Mouse (Mus musculus) stomach, embryonic 15.5 days (tissue): Measurements from ENCODE around the gene Luzp1. TPM values are rescaled to one million over a fixed set of nuclear protein-coding genes. Genes with fewer than 3 reads are reported as not detected.
A peak's percentile ranks its signal among the peaks of the same experiment; 100 is the strongest.

Source experiments
- ATAC-seq: fragments of 200-750 bp; cut with Nextera tagmentation; 2 replicates; pipeline ENCODE4 v1.8.0; 2017; ENCODE audit warnings: low read depth, moderate number of reproducible peaks, moderate TSS enrichment; ENCODE audit not compliant: insufficient read depth, low FRiP score
- H3K27ac ChIP-seq: fragments of 300-500 bp; sonication (generic); 2 replicates; pipeline ENCODE4 v1.5.1; 2015; ENCODE audit warnings: mild to moderate bottlenecking, inconsistent platforms
- H3K27me3 ChIP-seq: fragments of 300-500 bp; sonication (generic); replicated peaks from 2 replicates; pipeline ENCODE4 v1.6.1; 2015; ENCODE audit warnings: inconsistent platforms
- H3K36me3 ChIP-seq: fragments of 300-500 bp; sonication (generic); 2 replicates; pipeline ENCODE4 v1.6.1; 2015; ENCODE audit warnings: inconsistent platforms
- H3K4me1 ChIP-seq: fragments of 300-500 bp; sonication (generic); 2 replicates; pipeline ENCODE4 v1.6.1; 2015; ENCODE audit warnings: inconsistent platforms
- H3K4me2 ChIP-seq: fragments of 300-500 bp; sonication (generic); 2 replicates; pipeline ENCODE4 v1.6.1; 2015; ENCODE audit warnings: mild to moderate bottlenecking, inconsistent platforms
- H3K4me3 ChIP-seq: fragments of 300-500 bp; sonication (generic); replicated peaks from 2 replicates; pipeline ENCODE4 v1.5.1; 2015; ENCODE audit warnings: inconsistent platforms
- H3K9ac ChIP-seq: fragments of 300-500 bp; sonication (generic); 2 replicates; pipeline ENCODE4 v1.6.1; 2015; ENCODE audit warnings: inconsistent platforms
- H3K9me3 ChIP-seq: fragments of 300-500 bp; sonication (generic); 2 replicates; pipeline ENCODE4 v1.6.1; 2016; ENCODE audit warnings: inconsistent platforms
- WGBS: fragments of 180-500 bp; shearing (Covaris S2); methylation state at CpG from one replicate; pipeline ENCODE4 v1.1.7; 2015; 5-methylcytosine and 5-hydroxymethylcytosine counted together
- polyA plus RNA-seq: library from polyadenylated mRNA; unstranded; fragments of >200 nt; fragmentation: Nextera tagmentation; extraction: Ambion mirVana; gene quantifications from 2 replicates; pipeline ENCODE4 v1.2.1, GENCODE M21; 2015

The Luzp1 gene
- polyA plus RNA-seq, 1 experiment from 2014 or later, result 110 TPM

DNA sequence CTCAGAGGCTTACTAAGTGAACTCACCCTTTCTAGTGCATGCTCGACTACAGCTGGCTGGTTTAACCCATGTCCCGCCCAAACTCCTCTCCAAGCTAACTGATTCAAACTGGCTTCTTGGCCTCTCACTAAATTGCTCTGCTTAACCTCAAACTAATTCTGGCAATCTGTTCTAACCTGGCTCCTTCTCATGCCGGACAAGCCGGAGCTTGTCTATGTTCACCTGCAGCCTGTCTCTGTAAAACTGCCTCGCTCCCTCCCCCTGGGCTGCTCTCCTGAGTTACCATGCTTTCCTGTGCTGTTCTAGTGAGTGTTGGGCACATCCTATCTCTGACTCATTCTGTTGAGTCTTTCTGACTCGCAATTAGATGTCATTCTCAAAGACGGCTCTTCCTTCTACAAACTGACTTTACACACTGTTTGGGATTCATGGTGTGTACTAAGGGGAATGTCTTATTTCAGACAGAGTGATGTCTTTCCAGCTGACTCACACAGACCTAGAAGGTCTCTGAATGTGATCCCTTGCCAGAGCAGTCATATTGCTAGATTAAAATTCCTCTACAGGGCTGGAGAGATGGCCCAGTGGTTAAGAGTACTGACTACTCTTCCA is 128.8 kb downstream of the Luzp1 start:
- Histone ChIP-seq H3K36me3 (no peaks in the 10 kb centered on the region), H3K4me1 (peaks cover 10% of the 10 kb centered on the region; the same call in 1 of the 2 replicates), H3K9me3 (no peaks in the 10 kb centered on the region), H3K27me3 (no peaks in the 10 kb centered on the region), H3K4me3 (no peak overlapping the region), H3K9ac (no peak overlapping the region), H3K4me2 (no peak overlapping the region), H3K27ac (no peak overlapping the region)
- WGBS, result 76% methylated on average over 7 of the region's 7 CpGs
- ATAC-seq, result no peak

DNA sequence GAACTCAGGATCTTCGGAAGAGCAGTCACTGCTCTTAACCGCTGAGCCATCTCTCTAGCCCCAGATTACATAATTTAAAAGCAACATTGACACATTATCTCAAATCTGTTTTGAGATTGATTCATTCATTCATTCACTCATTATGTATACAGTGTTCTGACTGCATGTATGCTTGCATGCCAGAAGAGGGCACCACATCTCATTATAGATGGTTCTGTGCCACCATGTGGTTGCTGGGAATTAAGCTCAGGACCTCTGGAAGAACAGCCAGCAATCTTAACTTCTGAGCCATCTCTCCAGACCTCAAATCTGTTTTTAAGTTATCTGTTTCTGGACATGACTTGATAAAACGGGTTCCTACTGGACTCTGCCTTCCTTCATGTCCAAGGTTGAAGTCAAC is 130.3 kb downstream of the Luzp1 start:
- H3K9me3 ChIP-seq, result no peaks in the 10 kb centered on the region
- peaks cover 10% of the 10 kb centered on the region; the same call in 1 of the 2 replicates for H3K4me1 ChIP-seq
- WGBS, result 89% methylated on average over 3 of the region's 3 CpGs
- H3K27me3 ChIP-seq, result no peaks in the 10 kb centered on the region
- ATAC-seq, result no peak
- no peak overlapping the region for H3K9ac ChIP-seq
- H3K27ac ChIP-seq, result no peak overlapping the region
- H3K4me2 ChIP-seq, result no peak overlapping the region
- H3K4me3 ChIP-seq, result no peak overlapping the region
- H3K36me3 ChIP-seq, result no peaks in the 10 kb centered on the region

- Histone ChIP-seq H3K9ac (no peak overlapping the region), H3K27ac (no peak overlapping the region), H3K4me3 (peak overlapping the region; percentile 99; the same call in 1 of the 2 replicates), H3K27me3 (no peaks in the 10 kb centered on the region), H3K4me2 (peak overlapping the region; percentile 60), H3K36me3 (no peaks in the 10 kb centered on the region), H3K9me3 (no peaks in the 10 kb centered on the region), H3K4me1 (peaks cover 10% of the 10 kb centered on the region; the same call in 1 of the 2 replicates)
- ATAC-seq, result no peak
- WGBS, result 78% methylated on average over 2 of the region's 2 CpGs
Measured at GRCm38 (mm10) chr4:136600536-136600935, 131.0 kb downstream of the Luzp1 start.

GRCm38 (mm10) chr4:136601476-136601875 is 131.9 kb downstream of the Luzp1 start:
- Histone ChIP-seq H3K4me3 (peak overlapping the region; percentile 99), H3K27me3 (no peaks in the 10 kb centered on the region), H3K36me3 (no peaks in the 10 kb centered on the region), H3K4me1 (peaks cover 10% of the 10 kb centered on the region; the same call in 1 of the 2 replicates), H3K4me2 (peak overlapping the region; percentile 60), H3K9me3 (no peaks in the 10 kb centered on the region), H3K27ac (peak overlapping the region; percentile 90), H3K9ac (peak overlapping the region; percentile 99)
- under 1% methylated on average over 13 of the region's 13 CpGs for WGBS
- ATAC-seq, result no peak

DNA sequence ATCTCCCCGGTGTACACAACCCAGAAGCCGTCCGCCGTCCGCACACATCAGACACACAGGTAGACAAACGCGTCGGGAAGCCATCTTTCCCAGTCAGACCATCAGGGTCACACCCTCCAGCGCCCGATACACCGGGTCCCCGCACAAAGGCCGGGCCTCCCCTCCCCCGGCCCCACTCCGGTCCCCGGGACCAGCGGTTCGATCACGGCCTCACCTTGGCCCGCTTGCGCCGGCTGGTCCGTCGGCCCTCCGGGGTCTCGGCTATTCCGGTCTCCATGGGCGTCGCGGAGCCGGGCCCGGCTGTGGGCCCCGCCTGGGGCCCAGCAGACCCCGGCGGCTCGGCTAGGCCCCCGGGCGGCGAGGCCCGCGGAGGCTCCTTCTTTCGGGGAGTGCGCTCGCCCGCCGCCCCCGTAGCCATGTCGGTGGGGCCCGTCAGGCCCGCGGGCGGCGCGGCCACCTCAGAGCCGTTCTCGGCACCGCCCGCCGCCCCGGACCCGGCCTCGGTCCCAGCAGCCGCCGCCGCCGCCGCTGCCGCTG is 132.5 kb downstream of the Luzp1 start:
- Histone ChIP-seq H3K36me3 (no peaks in the 10 kb centered on the region), H3K4me2 (peak overlapping the region; percentile 60), H3K27ac (peak overlapping the region; percentile 90), H3K4me1 (peaks cover 10% of the 10 kb centered on the region; the same call in 1 of the 2 replicates), H3K27me3 (no peaks in the 10 kb centered on the region), H3K9me3 (no peaks in the 10 kb centered on the region), H3K9ac (peak overlapping the region; percentile 99), H3K4me3 (peak overlapping the region; percentile 99)
- ATAC-seq, result peak; percentile 45
- under 1% methylated on average over 67 of the region's 68 CpGs for WGBS

GRCm38 (mm10) chr4:136602568-136602967 is 133.0 kb downstream of the Luzp1 start, which contains the start of gene Kdm1a:
Gene Kdm1a, minus strand, starts transcription at chr4:136602723.
- H3K9ac ChIP-seq, result peak within 1 kb of the TSS; percentile 99
- H3K9me3 ChIP-seq, result no peaks in the 10 kb centered on the region
- H3K27ac ChIP-seq, result peak within 1 kb of the TSS; percentile 90
- peak; percentile 85 for ATAC-seq
- peaks cover 10% of the 10 kb centered on the region; the same call in 1 of the 2 replicates for H3K4me1 ChIP-seq
- no peaks in the 10 kb centered on the region for H3K36me3 ChIP-seq
- no peaks in the 10 kb centered on the region for H3K27me3 ChIP-seq
- H3K4me3 ChIP-seq, result peak within 1 kb of the TSS; percentile 99
- under 1% methylated on average over 33 of the region's 45 CpGs for WGBS
- H3K4me2 ChIP-seq, result peak within 1 kb of the TSS; percentile 60

Other genes with a start within 250 kb of the Luzp1 start
- gene Tcea3, start 222.0 kb upstream of the Luzp1 start, polyA plus RNA-seq, result 18.9 and 20.8 TPM in 2 replicates
- 20.3 and 21.0 TPM in 2 replicates for gene Zfp46, start 185.1 kb upstream of the Luzp1 start, polyA plus RNA-seq
- 143 and 149 TPM in 2 replicates for gene Hnrnpr, start 158.8 kb upstream of the Luzp1 start, polyA plus RNA-seq
- gene Htr1d, start 46.2 kb upstream of the Luzp1 start, polyA plus RNA-seq, result 0.30 and 0.31 TPM in 2 replicates
- gene 6030445D17Rik, start 7.5 kb upstream of the Luzp1 start, polyA plus RNA-seq, result 0.32 and 0.41 TPM in 2 replicates
- gene Kdm1a, start 133.0 kb downstream of the Luzp1 start, polyA plus RNA-seq, result 32.1 and 35.5 TPM in 2 replicates
- not detected in 2 replicates for gene Tex46, start 140.7 kb downstream of the Luzp1 start, polyA plus RNA-seq
- not detected in 2 replicates for gene Lactbl1, start 152.9 kb downstream of the Luzp1 start, polyA plus RNA-seq